Comparison of ENCODE assay signal across 18 mouse cellular contexts in the genomic region with DNA sequence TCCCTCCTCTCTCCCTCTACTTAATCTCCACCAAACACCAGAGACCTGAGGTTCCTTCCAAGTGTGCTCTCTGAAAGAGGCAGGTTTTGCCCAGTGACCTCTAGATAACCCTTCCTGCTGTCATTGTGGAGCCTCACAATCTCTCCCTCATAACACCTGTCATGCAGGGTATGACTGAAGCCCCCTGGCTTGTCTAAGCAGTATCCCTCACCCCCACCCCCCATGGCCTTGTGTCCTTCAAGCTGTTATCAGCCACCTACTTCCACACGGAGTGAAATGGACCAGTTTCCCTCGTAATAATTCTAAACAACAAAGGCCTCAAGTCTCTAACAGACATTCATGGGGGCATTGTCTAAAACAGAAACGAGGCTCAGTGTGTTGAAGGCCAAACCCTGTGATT.
DNase-seq lines count a peak whose midpoint lies in the region; ATAC-seq and TF ChIP-seq lines count a peak whose summit lies in the region.
"Had no signal": no experiment of that assay in that cellular context is flagged by ENCODE, and none has a peak within 500 bp of the region (broad histone marks: within the 10 kb centered on the region; RNA-seq: fewer than 3 reads in every experiment).

No protein-coding gene starts in this region.

- H3K27ac ChIP-seq in cerebellum, adult 2 months (ENCODE audit: insufficient read depth, low read length) = 0 out of 2 replicates have a peak overlapping the region, but pooled peaks have one; percentile 41
- peak overlapping the region; percentile 89 for H3K27ac ChIP-seq in midbrain, embryonic 14.5 days (replicated peaks; ENCODE audit: low read depth, low read length)
- H3K27ac ChIP-seq: embryonic facial prominence, embryonic 13.5 days; stomach, postnatal 0 days had no signal

- no peak for DNase-seq in cerebellum, adult 2 months
- DNase-seq in cerebellum, postnatal 4 days (ENCODE audit: low spot score in 2 of 2) = no peak
- peak; percentile 46 for DNase-seq in retina, postnatal 1 day
- no peak for DNase-seq in retina, embryonic 14.5 days (ENCODE audit: low spot score)
- DNase-seq in midbrain, embryonic 14.5 days = no peak
- peak; percentile 9 for DNase-seq in telencephalon, adult 2 months (ENCODE audit: low read depth, low spot score)
- no peak for DNase-seq in embryo, embryonic 10 days (ENCODE audit: low spot score)
- DNase-seq in ovary, postnatal 14 days (ENCODE audit: low spot score) = no peak
- DNase-seq: adrenal gland, postnatal 25 days; heart, postnatal 4 days; kidney, adult 11 months; kidney, postnatal 10 days had no signal

- no peak overlapping the region for H3K4me3 ChIP-seq in cerebellum, adult 2 months (replicated peaks; ENCODE audit: insufficient read depth, low read depth, low read length)
- no peak overlapping the region for H3K4me3 ChIP-seq in midbrain, embryonic 14.5 days (replicated peaks; ENCODE audit: low read depth, low read length)
- H3K4me3 ChIP-seq: embryonic facial prominence, embryonic 13.5 days; heart, embryonic 12.5 days had no signal

- no peak overlapping the region for H3K9ac ChIP-seq in midbrain, embryonic 14.5 days (replicated peaks; ENCODE audit: low read length)
- H3K9ac ChIP-seq: embryonic facial prominence, embryonic 13.5 days; heart, embryonic 12.5 days; lung, embryonic 14.5 days had no signal

- H3K4me2 ChIP-seq in midbrain, embryonic 14.5 days (ENCODE audit: low read length) = no peak overlapping the region
- H3K4me2 ChIP-seq: embryonic facial prominence, embryonic 13.5 days; heart, embryonic 12.5 days; liver, embryonic 11.5 days; lung, embryonic 14.5 days had no signal

- H3K36me3 ChIP-seq in midbrain, embryonic 14.5 days (ENCODE audit: control insufficient read depth, insufficient read depth, low read length) = no peaks in the 10 kb centered on the region
- H3K36me3 ChIP-seq: embryonic facial prominence, embryonic 13.5 days; heart, embryonic 12.5 days had no signal

- no peak for TF ChIP-seq CTCF in cerebellum, adult 2 months (IDR thresholded peaks at IDR 0.05; ENCODE audit: borderline replicate concordance, insufficient read depth, low read depth, low read length)

- H3K27me3 ChIP-seq in cerebellum, adult 2 months (ENCODE audit: control insufficient read depth, insufficient read depth, low read length) = no peaks in the 10 kb centered on the region
- no peaks in the 10 kb centered on the region for H3K27me3 ChIP-seq in midbrain, embryonic 14.5 days (ENCODE audit: control insufficient read depth, insufficient read depth, low read length)
- H3K27me3 ChIP-seq: CH12.LX; embryonic facial prominence, embryonic 13.5 days had no signal

- no peak for TF ChIP-seq POLR2A in cerebellum, adult 2 months (IDR thresholded peaks at IDR 0.05; ENCODE audit: borderline replicate concordance, insufficient read depth, low read length)

- no peaks in the 10 kb centered on the region for H3K9me3 ChIP-seq in midbrain, embryonic 14.5 days (ENCODE audit: control insufficient read depth, low read length)
- H3K9me3 ChIP-seq: embryonic facial prominence, embryonic 13.5 days; heart, embryonic 12.5 days had no signal

- 47% methylated on average over 3 of the region's 3 CpGs for WGBS in cerebellum, adult 2 months
- 42% methylated on average over 3 of the region's 3 CpGs for WGBS in midbrain, embryonic 14.5 days

- ATAC-seq in midbrain, embryonic 14.5 days (ENCODE audit: low FRiP score, low TSS enrichment) = no peak

- peaks cover 57% of the 10 kb centered on the region for H3K4me1 ChIP-seq in cerebellum, adult 2 months (ENCODE audit: control insufficient read depth, insufficient read depth, low read length)
- H3K4me1 ChIP-seq in midbrain, embryonic 14.5 days (ENCODE audit: control insufficient read depth, insufficient read depth, low read length) = peaks cover 52% of the 10 kb centered on the region

Comparison
In these comparisons a context has a peak if more than half of its experiments do, and no peak if none do; other contexts are left out.
1. DNase-seq: peak in retina, postnatal 1 day (single experiment) and telencephalon, adult 2 months (single experiment); none in cerebellum, adult 2 months (0 of 2), cerebellum, postnatal 4 days (0 of 2), retina, embryonic 14.5 days (single experiment), midbrain, embryonic 14.5 days (single experiment), embryo, embryonic 10 days (single experiment) and ovary, postnatal 14 days (single experiment).